Mouse (Mus musculus) B cell, adult 2 months (primary cell): Measurements from ENCODE around the gene Gm21117.
"Not testable (repeated sequence)": the region's sequence is repeated elsewhere in the genome, so short reads cannot be mapped to it uniquely, and the experiment has no call there.

Source experiments
- DNase-seq, 2 experiments: peaks; one replicate each; pipeline ENCODE4 v3.0.0; 2022

The Gm21117 gene

DNA sequence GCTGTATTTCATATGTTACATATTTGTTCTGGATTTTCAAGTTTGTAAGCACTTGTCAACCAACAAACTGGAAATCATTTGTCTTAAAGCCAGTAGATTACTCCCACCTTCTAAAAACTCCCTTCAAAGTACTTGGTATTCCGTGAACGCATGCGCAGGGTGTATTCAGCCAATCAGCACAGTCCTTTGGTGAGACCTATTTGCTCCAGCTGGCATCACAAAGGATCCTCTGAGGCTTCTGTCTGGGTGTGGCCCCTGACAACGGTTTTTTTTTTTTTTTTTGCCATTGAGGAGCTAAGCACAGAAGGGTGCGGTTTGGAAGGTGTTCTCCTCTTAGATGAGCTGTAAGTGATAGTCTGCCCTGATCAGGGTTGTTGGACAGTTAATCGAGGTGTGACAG is at the start of gene Gm21117:
Gene Gm21117 (plus strand): TSS at position 301 of the 400 bp plus-strand sequence.
- DNase-seq, result not testable (repeated sequence)
